Mouse (Mus musculus): ENCODE measurements at regions not wholly inside any gene's neighbourhood (a gene's known extent, or its start where the extent isn't known, plus 50 kb on each side); places are given as distances from the start of the nearest gene placed in this dataset.

GRCm38 (mm10) chr5:132855619-132856510 lies 312.7 kb upstream of the Auts2 start:
- no peak for ATAC-seq (replicated peaks; ENCODE audit: poor library complexity, severe bottlenecking)

DNA sequence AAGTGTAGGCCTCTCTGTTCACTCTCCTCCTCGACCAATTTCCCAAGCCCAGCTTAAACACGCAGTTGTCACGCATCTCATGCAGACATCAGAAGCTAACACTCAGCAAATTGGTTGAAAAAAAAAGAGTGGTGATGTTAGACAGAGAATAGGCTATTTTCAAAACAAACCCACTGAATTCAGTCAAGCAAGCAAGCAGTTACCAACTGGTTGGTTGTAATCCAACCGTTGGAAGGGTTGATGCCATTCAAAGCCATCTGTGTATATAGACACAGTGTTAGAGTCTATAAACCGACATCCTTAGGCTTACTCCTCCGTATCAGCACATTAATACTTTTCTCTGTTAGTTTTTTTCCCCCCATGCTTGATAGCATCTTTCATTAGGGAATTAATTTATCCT lies 307.6 kb upstream of the Auts2 start:
- no peak for ATAC-seq (replicated peaks; ENCODE audit: poor library complexity, severe bottlenecking)

DNA sequence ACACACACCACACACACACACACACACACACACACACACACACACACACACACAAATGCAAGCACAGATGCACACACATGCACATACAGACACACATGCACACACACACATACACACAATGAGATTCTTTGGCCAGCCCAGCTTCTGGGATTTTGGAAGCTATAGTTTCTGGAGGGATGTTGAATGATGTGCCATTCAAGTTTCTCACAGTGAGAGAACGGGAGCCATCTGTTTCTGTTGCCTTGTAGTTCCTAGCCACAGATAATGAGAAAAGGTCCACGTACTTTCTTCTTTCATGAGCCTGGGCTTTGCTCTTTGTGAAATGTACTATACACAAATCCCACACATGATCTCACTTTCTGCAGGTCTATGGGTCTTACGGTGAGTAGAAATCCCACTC lies 304.9 kb upstream of the Auts2 start:
- ATAC-seq (replicated peaks; ENCODE audit: poor library complexity, severe bottlenecking), result no peak

GRCm38 (mm10) chr5:132843284-132843683 lies 300.1 kb upstream of the Auts2 start:
- no peak for ATAC-seq (replicated peaks; ENCODE audit: poor library complexity, severe bottlenecking)

DNA sequence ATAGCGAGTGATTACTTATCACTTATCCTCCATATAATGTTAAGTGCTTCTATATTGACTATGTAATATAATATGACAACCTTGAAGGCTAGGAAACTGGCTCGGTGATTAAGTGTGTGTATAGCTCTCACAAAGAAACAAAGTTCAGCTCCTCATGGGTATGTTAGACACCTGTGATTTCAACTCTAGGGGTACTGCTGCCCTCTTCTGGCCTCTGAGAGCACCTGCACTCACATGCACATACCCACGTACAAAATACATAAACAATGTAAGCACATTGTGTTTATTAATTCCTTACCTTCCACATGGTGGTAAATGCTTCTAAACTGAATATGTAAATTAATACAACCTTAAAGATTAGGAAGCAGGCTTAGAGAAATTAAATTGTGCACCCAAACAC lies 298.6 kb upstream of the Auts2 start:
- no peak for ATAC-seq (replicated peaks; ENCODE audit: poor library complexity, severe bottlenecking)

DNA sequence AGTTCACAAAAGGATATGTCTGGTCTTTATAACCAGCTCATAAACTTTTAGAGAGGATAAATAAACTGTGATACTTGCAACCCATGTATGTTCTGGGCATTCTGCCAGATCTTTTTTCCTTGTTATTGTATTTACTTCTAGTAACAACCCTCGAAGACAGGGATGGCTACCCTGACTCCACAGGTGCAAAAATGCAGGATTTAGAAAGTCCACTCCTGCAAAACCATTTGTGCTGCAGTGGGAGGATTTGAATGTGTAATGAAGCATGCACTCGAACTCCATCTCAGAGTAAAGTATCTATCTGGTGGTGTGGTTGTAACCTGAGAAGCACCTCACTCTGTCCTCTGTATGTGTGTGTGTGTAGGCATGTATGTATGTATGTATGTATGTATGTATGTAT lies 294.3 kb upstream of the Auts2 start:
- no peak for ATAC-seq (replicated peaks; ENCODE audit: poor library complexity, severe bottlenecking)

- ATAC-seq (replicated peaks; ENCODE audit: poor library complexity, severe bottlenecking), result no peak
Observed at GRCm38 (mm10) chr5:132828993-132829392, 285.8 kb upstream of the Auts2 start.

GRCm38 (mm10) chr5:132827555-132828333 lies 284.6 kb upstream of the Auts2 start:
- ATAC-seq (replicated peaks; ENCODE audit: poor library complexity, severe bottlenecking), result no peak

DNA sequence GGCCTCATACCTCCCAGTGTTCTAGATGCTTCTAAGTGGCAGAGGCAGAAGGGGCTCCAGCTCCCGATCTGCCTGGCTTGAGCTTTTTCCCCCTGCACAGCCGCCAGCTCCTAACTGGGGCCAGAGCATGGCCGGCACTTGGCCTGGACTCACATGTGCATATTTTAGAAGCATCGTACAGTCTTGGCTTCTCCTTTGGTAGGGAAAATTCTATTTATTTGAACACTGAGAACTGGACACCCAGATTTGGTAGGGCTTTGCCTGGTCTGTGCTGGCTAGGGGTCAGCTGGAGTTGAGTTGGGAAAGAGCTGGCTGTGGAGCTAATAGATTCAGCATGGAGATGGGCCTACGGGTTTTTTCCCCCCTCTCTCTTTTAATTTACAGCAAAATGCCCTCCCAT lies 282.9 kb upstream of the Auts2 start:
- ATAC-seq (replicated peaks; ENCODE audit: poor library complexity, severe bottlenecking), result no peak

DNA sequence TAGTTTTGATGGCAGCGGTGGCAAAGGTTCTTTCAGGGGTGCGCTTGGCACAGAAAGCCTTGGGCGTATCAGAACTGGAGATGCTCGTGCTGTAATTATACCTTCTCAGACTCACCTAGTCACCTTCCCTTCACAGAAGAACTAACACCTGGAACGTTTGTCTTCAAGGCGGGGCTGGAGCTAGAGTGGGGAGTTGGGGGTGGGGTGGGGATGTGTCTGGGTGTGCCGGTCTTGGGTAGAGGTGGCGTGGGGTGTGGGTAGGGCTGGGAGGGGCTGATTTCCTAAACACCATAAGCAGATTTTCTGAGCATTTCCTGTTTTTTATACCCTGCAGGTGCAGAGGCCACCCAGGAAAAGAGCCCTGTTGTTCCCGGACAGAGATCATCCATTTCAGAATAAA lies 274.5 kb upstream of the Auts2 start:
- ATAC-seq (replicated peaks; ENCODE audit: poor library complexity, severe bottlenecking), result no peak

DNA sequence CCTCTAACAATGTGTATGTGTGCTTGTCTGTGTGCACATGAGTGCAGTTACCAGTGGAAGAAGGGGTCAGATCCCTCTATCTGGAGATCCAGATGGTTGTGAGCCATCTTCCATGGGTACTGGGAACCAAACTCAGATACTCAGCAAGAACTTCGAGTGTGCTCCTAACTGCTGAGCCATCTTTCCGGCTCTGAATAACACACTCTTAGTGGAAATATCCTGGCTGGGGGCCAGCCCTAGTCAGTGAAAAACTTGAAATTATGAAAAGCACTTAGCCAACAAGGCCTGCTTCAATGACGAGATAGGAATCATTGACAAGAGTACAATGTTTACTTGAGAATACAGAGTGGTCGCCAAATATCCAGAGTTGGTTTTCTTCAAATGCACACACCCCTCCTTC lies 266.0 kb upstream of the Auts2 start:
- no peak for ATAC-seq (replicated peaks; ENCODE audit: poor library complexity, severe bottlenecking)

DNA sequence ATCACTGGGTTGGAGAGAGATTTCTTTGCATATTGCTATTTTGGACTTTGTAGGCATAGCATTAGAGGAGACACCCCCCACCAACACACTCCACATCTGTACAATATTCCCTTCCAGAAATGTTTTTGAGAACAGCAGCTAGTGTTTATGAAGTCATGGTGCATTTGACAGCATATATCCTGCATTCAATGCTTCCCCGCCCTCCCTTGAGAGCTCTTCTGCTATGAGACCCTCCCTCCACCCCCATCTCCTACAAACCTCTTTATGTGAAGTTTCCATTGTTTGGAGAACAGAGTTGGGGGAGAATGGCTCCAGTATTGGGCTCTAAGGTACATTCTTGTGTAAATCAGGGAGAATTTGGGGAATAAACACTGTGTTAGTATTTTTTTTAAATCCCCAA lies 252.9 kb upstream of the Auts2 start:
- ATAC-seq (replicated peaks; ENCODE audit: poor library complexity, severe bottlenecking), result no peak

DNA sequence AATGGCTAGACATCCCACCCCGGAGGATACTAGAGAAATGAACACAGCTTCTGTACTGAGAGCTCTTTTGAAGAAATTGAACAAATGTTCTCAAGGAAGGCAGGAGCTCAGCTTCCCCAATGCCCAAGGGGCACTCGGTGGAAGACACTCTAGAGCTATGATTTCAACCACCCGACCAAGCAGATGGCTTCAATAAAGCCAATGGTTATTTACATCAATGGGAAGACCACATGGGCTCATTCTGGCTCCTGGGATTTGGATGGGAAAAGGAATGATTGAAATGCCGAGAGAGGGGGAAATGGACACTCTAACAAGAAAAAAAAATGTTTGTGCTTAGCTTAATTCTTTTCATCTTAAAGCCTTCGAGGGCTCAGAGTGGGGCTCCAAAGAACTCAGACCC lies 249.3 kb upstream of the Auts2 start:
- ATAC-seq (replicated peaks; ENCODE audit: poor library complexity, severe bottlenecking), result no peak

- ATAC-seq (replicated peaks; ENCODE audit: poor library complexity, severe bottlenecking), result no peak
Observed at GRCm38 (mm10) chr5:132785291-132785690, 242.1 kb upstream of the Auts2 start.

DNA sequence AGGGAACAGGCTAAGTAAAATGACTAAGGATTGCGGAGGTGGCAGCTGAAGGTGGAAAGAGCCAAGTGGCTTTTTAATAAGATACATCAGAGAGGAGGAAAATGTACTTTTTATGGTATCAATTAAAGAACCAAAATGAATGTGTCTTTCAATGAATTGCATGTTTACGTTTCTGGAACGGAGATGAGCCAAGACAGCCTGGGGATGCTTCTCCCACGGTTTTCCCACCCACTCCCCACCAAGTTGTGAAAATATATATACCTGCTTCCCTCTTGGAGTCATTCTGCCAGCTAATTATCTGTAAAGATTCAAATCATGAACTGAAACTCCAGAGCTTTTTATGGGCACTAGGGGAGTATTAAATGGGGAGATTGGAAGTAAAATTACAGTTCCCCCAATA lies 241.6 kb upstream of the Auts2 start:
- no peak for ATAC-seq (replicated peaks; ENCODE audit: poor library complexity, severe bottlenecking)

DNA sequence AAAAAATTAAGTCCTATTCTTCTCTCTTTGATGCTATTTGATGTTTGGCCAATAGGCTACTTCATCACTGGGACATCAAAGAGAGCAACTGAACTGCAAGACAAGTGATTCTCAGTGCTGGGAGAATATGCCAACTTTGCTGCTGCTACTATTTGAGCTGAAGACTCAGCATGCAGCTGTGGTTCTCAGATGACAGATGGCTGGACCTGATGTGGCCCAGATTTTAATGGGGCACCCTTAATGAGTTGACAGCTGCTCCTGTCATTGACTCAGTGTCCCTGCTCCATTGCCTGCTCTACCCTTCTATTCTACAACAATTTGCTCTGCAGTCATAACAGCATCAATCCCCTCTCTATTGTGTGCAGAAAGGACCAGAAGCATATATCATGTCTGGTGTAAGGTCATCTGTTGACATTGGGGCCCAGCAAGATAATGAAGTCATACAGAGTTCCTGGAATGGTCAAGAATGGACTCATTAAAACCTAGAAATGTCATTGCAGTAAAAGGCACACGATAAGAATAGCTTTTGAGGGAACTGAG lies 231.1 kb upstream of the Auts2 start:
- no peak for ATAC-seq (replicated peaks; ENCODE audit: poor library complexity, severe bottlenecking)

GRCm38 (mm10) chr5:132760396-132760795 lies 217.3 kb upstream of the Auts2 start:
- ATAC-seq (replicated peaks; ENCODE audit: poor library complexity, severe bottlenecking), result no peak

GRCm38 (mm10) chr5:132759751-132760150 lies 216.6 kb upstream of the Auts2 start:
- no peak for ATAC-seq (replicated peaks; ENCODE audit: poor library complexity, severe bottlenecking)

GRCm38 (mm10) chr5:132758941-132759340 lies 215.8 kb upstream of the Auts2 start:
- ATAC-seq (replicated peaks; ENCODE audit: poor library complexity, severe bottlenecking), result no peak

GRCm38 (mm10) chr5:132737966-132738365 lies 194.8 kb upstream of the Auts2 start:
- ATAC-seq (replicated peaks; ENCODE audit: poor library complexity, severe bottlenecking), result no peak

GRCm38 (mm10) chr5:132728689-132729189 lies 185.6 kb upstream of the Auts2 start:
- ATAC-seq (replicated peaks; ENCODE audit: poor library complexity, severe bottlenecking), result no peak
